Mouse (Mus musculus): ENCODE measurements around the gene Synj1.

Synj1 gene

DNA sequence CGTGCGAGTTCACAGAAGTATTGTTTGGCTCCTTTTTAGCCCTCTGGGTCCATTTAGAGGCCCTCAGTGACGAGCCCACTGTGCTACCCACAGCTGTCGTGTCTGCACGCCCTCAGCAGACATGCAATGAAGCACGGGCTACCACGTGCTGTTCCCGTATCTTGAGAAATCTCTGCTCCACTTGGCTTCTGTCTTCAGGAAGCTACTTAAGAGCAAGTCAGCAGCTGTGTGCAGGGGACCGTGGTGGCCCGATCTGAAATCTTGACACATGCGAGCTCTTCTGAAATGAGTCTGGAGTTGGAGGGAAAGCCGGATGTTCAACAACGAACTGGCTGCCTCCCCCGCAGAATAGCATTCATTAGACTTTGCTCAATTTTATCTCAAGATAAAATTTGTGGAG is 119.5 kb downstream of the Synj1 start:
- DNase-seq (ENCODE audit: low spot score in 2 of 2) = no peak

DNA sequence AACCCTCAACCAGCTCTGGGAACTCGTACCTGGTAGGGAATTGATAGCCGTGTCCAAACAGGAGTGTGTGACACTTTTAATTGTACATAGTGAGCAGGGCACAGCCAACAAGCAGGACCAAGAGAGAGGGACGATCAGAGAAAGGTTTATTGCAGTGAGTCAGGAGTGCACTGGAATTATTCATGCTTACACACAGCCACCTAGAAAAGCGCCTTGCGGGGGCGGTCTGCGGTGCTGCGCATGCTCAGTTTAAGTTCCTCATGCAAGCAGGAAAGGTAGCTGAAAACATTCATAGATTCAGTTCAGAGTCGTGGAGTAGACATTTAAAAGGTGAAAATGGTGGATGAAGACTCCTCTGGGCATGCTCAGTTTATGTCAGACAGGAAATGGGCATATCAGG is 120.4 kb downstream of the Synj1 start:
- DNase-seq (ENCODE audit: low spot score in 2 of 2) = no peak

Measured in spleen, postnatal 14 days (tissue).